ENCODE assay signal across 8 mouse cellular contexts in genomic region chr4:140100141-140100540, GRCm38 (mm10).
DNase-seq lines count a peak whose midpoint lies in the region; ATAC-seq lines count a peak whose summit lies in the region.

No protein-coding gene starts in this region.

- H3K4me1 ChIP-seq in intestine, embryonic 16.5 days (ENCODE audit: control insufficient read depth, insufficient read depth, low read length): peaks cover 3% of the 10 kb centered on the region; the same call in 1 of the 2 replicates

- ATAC-seq in intestine, embryonic 16.5 days: no peak

- H3K9me3 ChIP-seq in intestine, embryonic 16.5 days (ENCODE audit: control insufficient read depth, low read length): no peaks in the 10 kb centered on the region

- 67% methylated on average over 1 of the region's 1 CpGs for WGBS in intestine, embryonic 16.5 days

- H3K4me3 ChIP-seq in intestine, embryonic 16.5 days (ENCODE audit: low read length): no peak overlapping the region

- no peaks in the 10 kb centered on the region; the same call in 1 of the 2 replicates for H3K27me3 ChIP-seq in intestine, embryonic 16.5 days (replicated peaks; ENCODE audit: control insufficient read depth, insufficient read depth, low read length)

- no peaks in the 10 kb centered on the region for H3K36me3 ChIP-seq in intestine, embryonic 16.5 days (ENCODE audit: control insufficient read depth, insufficient read depth, low read length)

- peak; percentile 81 to 84 for DNase-seq in cerebellum, postnatal 10 days
- no peak for DNase-seq in cerebellum, adult 9-11 months
- DNase-seq in left cerebral cortex, postnatal 25 days (ENCODE audit: low spot score in 2 of 2): peak; percentile 35 to 58
- no peak for DNase-seq in left cerebral cortex, adult 8-10 months (ENCODE audit: low spot score in 2 of 2)
- peak; percentile 25 for DNase-seq in embryo, embryonic 9.5 days (ENCODE audit: extremely low spot score)
- DNase-seq in neural tube, embryonic 10.5 days (ENCODE audit: extremely low spot score, low spot score): peak; percentile 39
- no peak for DNase-seq in adrenal gland, postnatal 4 days (ENCODE audit: low spot score in 2 of 2)

- intact Hi-C loops in left cerebral cortex, postnatal 25 days (cut with DNase I): loop anchor here (5.0 to 10.0 kb wide), 3 partner anchors 52 to 225 kb away; partner anchors contain the start of gene Igsf21

- no peak overlapping the region for H3K4me2 ChIP-seq in intestine, embryonic 16.5 days (ENCODE audit: low read depth, low read length)

- H3K9ac ChIP-seq in intestine, embryonic 16.5 days (ENCODE audit: low read depth, low read length): no peak overlapping the region

- no peak overlapping the region for H3K27ac ChIP-seq in intestine, embryonic 16.5 days (ENCODE audit: low read length)

Comparison
In these comparisons a context has a peak if more than half of its experiments do, and no peak if none do; other contexts are left out.
1. DNase-seq: peak in cerebellum, postnatal 10 days (2 of 2), left cerebral cortex, postnatal 25 days (2 of 2), embryo, embryonic 9.5 days (single experiment) and neural tube, embryonic 10.5 days (single experiment); none in cerebellum, adult 9-11 months (single experiment), left cerebral cortex, adult 8-10 months (0 of 2) and adrenal gland, postnatal 4 days (0 of 2).